Mouse (Mus musculus) CH12.LX (cell line): ENCODE results near the gene Uck1.

Experiments
- CTCF ChIP-seq, 2 experiments: IDR thresholded peaks in 1 of 2; conservative IDR thresholded peaks in 1 of 2; 2 replicates each; pipeline ENCODE4 v1.5.1; 2011 to 2012; ENCODE audit warnings: low read depth in 2 of 2, low read length in 2 of 2, improper control_type of control experiment in 1 of 2, inconsistent platforms in 1 of 2, mild to moderate bottlenecking in 1 of 2, moderate library complexity in 1 of 2
- EP300 ChIP-seq: IDR thresholded peaks from 2 replicates; pipeline ENCODE4 v1.6.1; 2011; ENCODE audit warnings: low read length, improper control_type of control experiment
- ETS1 ChIP-seq: conservative IDR thresholded peaks from 2 replicates; pipeline ENCODE4 v1.6.1; 2012; ENCODE audit warnings: low read depth, mild to moderate bottlenecking, inconsistent platforms, low read length, improper control_type of control experiment, moderate library complexity
- GABPA ChIP-seq: IDR thresholded peaks from 2 replicates; pipeline ENCODE4 v1.6.1; 2012; ENCODE audit warnings: low read depth, low read length, improper control_type of control experiment, inconsistent platforms; ENCODE audit not compliant: insufficient replicate concordance
- POLR2A ChIP-seq: IDR thresholded peaks from 2 replicates; pipeline ENCODE4 v1.6.1; 2011; ENCODE audit warnings: low read depth, mild to moderate bottlenecking, improper control_type of control experiment, low read length
- USF2 ChIP-seq: conservative IDR thresholded peaks from 2 replicates; pipeline ENCODE4 v1.6.1; 2011; ENCODE audit warnings: low read depth, low read length, improper control_type of control experiment

- TF ChIP-seq ETS1 (no peak), GABPA (no peak), POLR2A (no peak), CTCF (conservative IDR thresholded peaks at IDR 0.05 in 1 of 2, IDR thresholded peaks at IDR 0.05 in 1 of 2; ENCODE audit: low read depth in 2 of 2, low read length in 2 of 2) (no peak), USF2 (no peak), EP300 (no peak)
These were observed 37.9 kb downstream of the Uck1 start for GRCm38 (mm10) chr2:32222057-32222456.
